Mouse (Mus musculus) retina, postnatal 7 days (tissue): ENCODE measurements around the gene P4ha2.

ENCODE experiments used
- DNase-seq: peaks from one replicate; pipeline ENCODE4 v3.0.0-alpha.2; 2012; ENCODE audit warnings: low read depth, low spot score

P4ha2 gene

DNA sequence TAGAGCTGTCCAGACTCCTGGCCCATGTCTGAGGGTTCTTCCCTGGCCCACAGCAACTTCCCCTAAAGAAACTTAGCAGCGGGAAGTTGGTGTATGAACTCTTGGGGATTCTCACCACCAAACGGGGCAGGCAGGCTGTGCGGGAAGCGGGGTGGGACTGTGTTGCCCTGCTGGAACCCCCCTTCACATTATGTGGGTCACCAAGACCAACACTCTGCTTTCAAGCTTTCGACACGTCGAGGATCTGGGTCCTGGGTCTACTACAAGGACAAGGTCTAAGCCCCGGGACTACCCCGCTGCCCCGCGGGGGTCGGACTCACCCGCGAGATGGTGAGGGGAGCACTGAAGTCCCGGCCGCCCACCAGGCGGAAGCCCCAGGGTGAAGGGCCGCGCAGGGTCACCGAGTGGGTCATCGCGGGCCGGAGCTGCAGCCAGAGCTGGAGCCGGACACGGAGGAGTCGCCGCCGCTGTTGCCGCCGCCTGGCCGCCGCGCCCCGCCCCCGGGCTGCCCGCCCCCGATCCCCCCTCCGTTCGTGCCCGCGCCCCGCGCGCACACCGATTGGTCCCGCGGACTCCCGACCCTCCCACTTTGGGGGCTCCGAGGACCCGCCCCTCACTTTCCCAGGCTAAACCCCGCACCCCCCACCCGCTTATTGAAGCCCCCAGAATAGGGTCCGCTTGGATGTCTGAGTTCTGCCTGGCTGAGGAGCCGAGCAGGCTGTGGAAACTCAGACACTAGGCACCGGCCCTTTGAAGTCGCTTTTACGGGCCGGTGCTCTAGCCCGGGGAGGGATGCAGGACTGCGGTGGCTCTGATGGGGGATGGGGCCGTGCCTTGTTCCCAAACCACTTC is 31.1 kb upstream of the P4ha2 start, which contains the start of gene Pdlim4:
Gene Pdlim4, minus strand, starts transcription at position 495 of the 852 bp plus-strand sequence.
- no peak for DNase-seq

GRCm38 (mm10) chr11:54071726-54072445 is 28.0 kb upstream of the P4ha2 start:
- no peak for DNase-seq

DNA sequence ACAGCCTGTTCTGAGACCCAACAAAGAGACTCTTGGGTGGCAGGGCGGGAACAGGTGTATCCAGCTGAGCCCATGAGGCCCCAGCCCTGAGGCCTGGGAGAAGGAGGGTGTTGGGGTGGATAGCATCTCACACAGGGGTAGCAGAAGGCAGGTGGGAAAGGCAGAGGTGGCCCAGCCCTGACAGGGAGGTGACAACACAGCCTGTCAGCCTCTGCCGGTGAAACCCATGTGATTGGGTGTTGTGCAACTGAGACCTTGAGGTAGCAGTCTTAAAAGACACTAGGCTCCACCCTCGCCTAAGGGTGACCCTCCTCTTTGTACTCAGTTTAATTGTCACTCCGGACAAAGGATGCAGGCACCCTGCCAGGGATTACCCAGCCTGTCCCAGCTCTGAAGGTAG is 26.6 kb upstream of the P4ha2 start:
- DNase-seq, result no peak

DNA sequence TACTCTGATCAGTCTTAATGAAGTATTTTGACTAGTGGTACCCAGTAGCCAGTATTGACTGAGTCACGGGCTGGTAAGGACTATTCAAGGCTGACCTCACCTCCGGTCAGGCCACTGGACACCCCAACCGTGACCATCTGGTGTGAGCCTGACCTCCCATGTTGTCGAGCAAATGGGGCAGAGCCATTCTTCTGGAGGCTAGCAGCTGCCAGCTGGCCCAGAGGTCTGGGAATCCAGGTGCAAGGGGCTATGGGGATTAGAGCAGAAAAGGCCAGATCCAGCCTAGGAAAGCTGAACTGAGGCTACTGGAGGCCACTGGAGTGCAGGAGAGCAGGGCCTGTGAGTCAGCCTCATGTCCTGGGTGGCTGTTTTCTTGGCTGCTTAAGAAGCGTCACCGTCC is 24.5 kb upstream of the P4ha2 start:
- DNase-seq, result no peak

DNA sequence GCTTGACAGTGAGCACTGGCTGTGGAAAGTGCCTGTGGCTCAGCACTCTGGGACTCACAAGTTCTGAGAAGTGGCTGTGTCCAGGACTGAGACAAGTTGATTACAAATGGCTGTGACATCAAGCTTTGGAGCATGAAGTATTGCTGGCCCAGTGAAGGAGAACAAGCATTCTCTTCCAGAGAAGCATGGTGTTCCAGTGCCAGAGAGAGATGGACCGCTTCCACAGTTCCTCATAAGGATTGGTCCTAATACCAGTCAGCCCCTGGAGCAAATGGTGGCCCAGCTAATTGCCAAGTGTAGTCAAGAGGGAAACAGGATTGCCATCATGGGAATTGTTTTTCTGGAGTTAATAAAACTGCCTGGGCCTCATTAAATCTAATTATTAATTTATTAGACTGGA is 23.8 kb upstream of the P4ha2 start:
- no peak for DNase-seq

DNA sequence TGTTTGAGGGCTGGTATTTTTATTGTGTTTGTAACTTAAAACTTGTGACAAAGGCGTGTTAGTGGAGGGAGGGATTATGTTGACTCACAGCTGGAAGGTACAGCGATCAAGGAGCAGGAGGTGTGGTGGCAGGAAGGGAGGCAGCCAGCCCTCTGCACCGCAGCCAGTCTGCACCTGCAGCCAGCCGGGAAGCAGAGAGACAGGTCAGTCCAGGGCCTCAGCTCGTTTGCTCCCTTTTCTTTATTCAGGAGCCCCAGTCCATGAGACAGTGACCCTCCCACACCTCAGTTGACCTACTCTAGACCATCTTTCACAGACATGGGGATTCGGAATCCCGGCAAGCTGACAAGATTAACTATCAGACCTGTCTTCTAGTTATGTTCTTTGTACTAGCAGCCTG is 19.5 kb upstream of the P4ha2 start:
- DNase-seq, result no peak

DNA sequence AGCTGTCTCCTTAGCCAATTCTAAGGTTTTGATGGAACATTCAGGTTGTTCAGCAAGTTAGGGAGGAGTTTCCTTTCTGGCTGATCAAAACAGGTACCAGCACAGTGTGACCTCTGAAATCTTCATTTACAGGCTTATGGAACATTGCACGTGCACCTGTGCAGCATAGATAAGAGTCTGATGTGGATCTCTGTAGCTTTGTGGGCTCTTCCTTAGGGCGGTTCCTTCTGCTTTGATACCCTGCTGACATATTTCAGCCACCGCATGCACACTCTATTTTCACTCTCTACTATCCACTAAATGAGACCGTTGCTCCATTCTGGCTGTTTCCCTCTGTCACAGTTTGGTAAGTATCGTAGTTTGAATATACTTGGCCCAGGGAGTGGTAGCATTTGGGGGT is 17.2 kb upstream of the P4ha2 start:
- DNase-seq, result no peak

GRCm38 (mm10) chr11:54084976-54085375 is 14.9 kb upstream of the P4ha2 start:
- no peak for DNase-seq

- no peak for DNase-seq
Observed at GRCm38 (mm10) chr11:54085816-54086215, 14.1 kb upstream of the P4ha2 start.

GRCm38 (mm10) chr11:54088253-54088946 is 11.5 kb upstream of the P4ha2 start:
- DNase-seq, result no peak

DNA sequence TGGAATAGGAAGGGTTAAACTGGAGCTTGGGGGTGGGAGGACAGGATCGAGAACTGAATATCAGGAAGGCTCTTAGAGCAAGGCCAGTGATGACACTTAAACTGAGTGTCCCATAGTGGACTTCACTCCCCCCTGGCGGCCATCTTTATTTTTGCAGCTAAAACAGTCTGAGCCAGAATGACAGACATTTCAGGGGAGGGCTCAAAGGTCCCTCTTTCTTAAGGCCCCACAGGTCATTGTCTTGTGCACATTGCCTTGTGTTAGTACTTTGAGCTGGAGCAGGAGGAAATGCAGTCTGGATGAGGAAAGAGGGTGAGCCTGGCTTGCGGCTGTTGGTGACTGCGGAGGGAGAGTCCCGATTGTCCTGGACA is 11.0 kb upstream of the P4ha2 start:
- DNase-seq, result peak; percentile 63

DNA sequence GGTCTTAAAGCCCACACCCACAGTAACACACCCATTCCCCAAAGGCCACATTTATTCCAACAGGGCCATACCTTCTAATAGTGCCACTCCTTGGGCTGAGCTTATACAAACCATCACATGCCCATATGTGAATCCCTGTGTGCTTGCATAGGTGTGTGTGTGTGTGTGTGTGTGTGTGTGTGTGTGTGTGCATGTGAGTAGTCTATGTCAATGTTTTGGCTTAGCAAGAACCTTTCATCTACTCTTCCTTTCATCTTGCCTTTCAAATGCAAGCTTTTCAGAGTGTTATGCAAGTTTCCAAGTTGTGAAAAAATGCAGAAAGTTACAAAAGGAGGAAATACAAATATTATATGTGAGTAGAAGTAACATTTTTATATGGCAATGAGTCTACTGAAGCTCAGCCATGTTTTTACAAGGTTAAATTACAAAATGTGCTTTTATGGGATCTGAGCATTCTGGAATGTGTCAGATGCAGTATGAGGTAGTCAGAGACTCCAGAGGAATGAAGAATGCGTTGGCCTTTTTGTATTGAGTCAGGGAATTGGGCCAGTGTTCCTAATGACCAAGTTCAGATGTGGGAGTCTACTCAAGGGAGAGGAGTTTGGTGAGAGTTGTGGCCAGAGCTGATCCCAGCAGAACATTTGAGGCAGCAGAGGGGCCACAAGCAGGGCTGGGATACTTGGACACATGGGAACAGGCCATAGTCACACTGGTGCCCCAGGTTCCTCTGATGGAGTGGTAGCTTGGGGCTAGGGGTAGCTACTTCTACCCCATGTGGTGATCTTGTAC is 9.6 kb upstream of the P4ha2 start:
- no peak for DNase-seq

- DNase-seq, result no peak
Observed at GRCm38 (mm10) chr11:54091726-54092125, 8.2 kb upstream of the P4ha2 start.

DNA sequence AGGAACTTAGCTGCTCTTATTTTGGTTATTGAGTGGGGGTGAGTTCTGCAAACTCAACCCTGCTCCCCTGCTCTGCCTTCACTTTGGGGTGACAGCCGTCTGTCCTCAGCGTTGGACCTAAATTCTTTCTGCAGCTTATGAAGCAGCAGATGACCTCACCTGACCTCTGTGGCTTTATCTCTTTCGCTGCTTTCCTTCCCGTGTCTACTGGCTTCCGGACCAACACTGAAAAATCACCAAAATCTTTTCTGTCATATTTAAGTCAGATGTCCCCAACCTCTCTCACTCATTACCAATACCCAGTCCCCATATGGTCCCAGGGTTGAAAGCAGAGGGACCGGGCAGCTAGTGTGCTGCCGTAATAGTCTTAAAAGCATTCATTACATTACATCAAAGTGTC is 7.7 kb upstream of the P4ha2 start:
- no peak for DNase-seq

- DNase-seq, result no peak
Observed at GRCm38 (mm10) chr11:54093000-54093399, 6.9 kb upstream of the P4ha2 start.

DNA sequence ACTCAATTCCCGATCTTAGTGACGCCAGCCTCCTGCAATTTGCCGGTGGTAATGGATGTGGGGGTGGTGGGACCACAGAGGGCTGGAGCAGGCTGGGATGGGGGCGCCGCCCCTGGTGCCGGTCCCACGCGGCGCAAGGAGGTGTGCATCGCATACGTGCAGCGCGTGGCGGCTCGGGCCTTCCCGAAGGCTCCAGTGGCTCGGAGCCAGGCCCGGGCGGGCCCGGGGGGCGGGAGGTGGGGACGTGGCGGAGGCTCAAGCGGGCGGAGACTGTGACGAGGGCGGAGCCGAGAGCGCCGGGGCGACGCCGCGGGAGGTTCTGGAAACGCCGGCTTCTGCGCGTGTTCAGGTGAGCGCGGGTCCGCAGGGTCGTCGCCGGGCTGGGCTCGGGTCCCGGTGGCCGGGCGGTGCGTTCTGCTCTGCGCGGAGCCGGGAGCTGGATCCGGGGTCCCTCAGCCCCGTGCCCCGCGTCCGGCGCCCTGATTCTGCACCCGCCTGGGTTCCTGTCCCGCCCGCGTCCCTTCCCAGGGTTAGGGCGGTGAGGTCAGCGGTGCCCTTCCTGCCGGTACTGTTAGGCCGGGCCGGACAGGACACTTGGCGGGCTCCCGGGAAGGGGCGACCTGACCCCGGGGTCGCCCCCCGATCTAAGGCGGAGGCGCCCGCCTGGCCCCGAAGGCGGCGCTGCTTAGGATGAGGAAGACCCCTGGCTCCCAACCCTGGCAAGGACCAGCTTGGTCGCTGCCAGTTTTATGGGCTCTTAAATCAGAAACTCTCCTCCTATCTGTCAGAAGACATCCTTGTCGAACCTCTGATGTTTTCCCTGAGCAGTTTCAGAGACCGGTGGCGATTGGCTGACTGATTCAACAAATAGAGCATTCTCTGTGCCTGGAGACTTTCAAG is 1.0 kb downstream of the P4ha2 start:
- no peak for DNase-seq

- DNase-seq, result no peak
Observed at GRCm38 (mm10) chr11:54101701-54102100, 1.8 kb downstream of the P4ha2 start.

GRCm38 (mm10) chr11:54102706-54103449 is 3.0 kb downstream of the P4ha2 start:
- no peak for DNase-seq

- DNase-seq, result no peak
Observed at GRCm38 (mm10) chr11:54105011-54105410, 5.1 kb downstream of the P4ha2 start.

GRCm38 (mm10) chr11:54106676-54107075 is 6.8 kb downstream of the P4ha2 start:
- no peak for DNase-seq
